In the genomic region with DNA sequence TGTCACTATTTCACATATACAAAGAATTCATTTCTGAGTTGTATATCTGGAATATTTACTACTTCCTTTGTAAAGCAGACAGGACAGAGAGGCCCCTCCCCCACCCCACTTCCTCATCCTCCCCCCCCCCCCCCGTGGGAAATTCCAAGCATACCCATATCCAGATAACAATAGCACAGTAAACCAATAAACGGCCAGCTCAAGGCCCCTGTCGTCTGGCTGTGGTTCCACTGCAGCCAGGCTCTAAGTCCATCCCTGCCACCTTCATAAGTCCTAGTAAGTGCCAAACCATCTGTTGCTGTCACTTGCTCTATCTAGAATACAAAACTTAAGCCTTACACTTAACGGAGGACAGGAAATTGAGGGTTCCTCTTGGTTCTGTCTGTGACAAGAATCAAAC, we compare ENCODE assay signal across 9 mouse cellular contexts.
DNase-seq lines count a peak whose midpoint lies in the region; ATAC-seq and TF ChIP-seq lines count a peak whose summit lies in the region.
"Had no signal": no experiment of that assay in that cellular context is flagged by ENCODE, and none has a peak within 500 bp of the region (broad histone marks: within the 10 kb centered on the region; RNA-seq: fewer than 3 reads in every experiment).

No protein-coding gene starts in this region.

- 1% methylated on average over 4 of the region's 4 CpGs for WGBS in lung, embryonic 14.5 days
- WGBS in lung, adult 2 months, result 4% methylated on average over 4 of the region's 4 CpGs
- WGBS in heart, adult 2 months, result 2% methylated on average over 4 of the region's 4 CpGs
- 22% methylated on average over 4 of the region's 4 CpGs for WGBS in midbrain, postnatal 0 days

- no peaks in the 10 kb centered on the region for H3K79me2 ChIP-seq in heart, adult 2 months (replicated peaks; ENCODE audit: control insufficient read depth, insufficient read depth, low read length)

- no peak overlapping the region for H3K4me3 ChIP-seq in lung, embryonic 14.5 days (ENCODE audit: low read depth, low read length)
- no peak overlapping the region for H3K4me3 ChIP-seq in lung, adult 2 months (replicated peaks; ENCODE audit: extremely low read depth, low read depth, low read length)
- no peak overlapping the region for H3K4me3 ChIP-seq in heart, adult 2 months
- H3K4me3 ChIP-seq in midbrain, postnatal 0 days (ENCODE audit: low read depth, low read length), result no peak overlapping the region
- H3K4me3 ChIP-seq: embryonic facial prominence, embryonic 15.5 days had no signal

- H3K4me1 ChIP-seq in lung, embryonic 14.5 days (ENCODE audit: insufficient read depth), result peaks cover 30% of the 10 kb centered on the region
- H3K4me1 ChIP-seq in lung, adult 2 months (ENCODE audit: control insufficient read depth, insufficient read depth, low read length), result peaks cover 32% of the 10 kb centered on the region
- H3K4me1 ChIP-seq in heart, adult 2 months (ENCODE audit: control insufficient read depth, insufficient read depth, low read length), result peaks cover 21% of the 10 kb centered on the region
- no peaks in the 10 kb centered on the region for H3K4me1 ChIP-seq in midbrain, postnatal 0 days (ENCODE audit: insufficient read depth, low read length)

- TF ChIP-seq CTCF in lung, embryonic 14.5 days (IDR thresholded peaks at IDR 0.05; ENCODE audit: low read depth), result no peak
- TF ChIP-seq CTCF in lung, adult 2 months (IDR thresholded peaks at IDR 0.05; ENCODE audit: insufficient read depth, low read length), result no peak
- TF ChIP-seq CTCF in heart, adult 2 months (IDR thresholded peaks at IDR 0.05), result no peak
- no peak for TF ChIP-seq CTCF in midbrain, postnatal 0 days (IDR thresholded peaks at IDR 0.05)

- H3K27ac ChIP-seq in lung, embryonic 14.5 days (ENCODE audit: low read depth), result peak overlapping the region; percentile 25; the same call in 1 of the 2 replicates
- peak overlapping the region; percentile 48 for H3K27ac ChIP-seq in heart, adult 2 months
- no peak overlapping the region for H3K27ac ChIP-seq in midbrain, postnatal 0 days (ENCODE audit: low read depth, low read length)
- H3K27ac ChIP-seq: embryonic facial prominence, embryonic 15.5 days had no signal

- 0 out of 2 replicates have a peak, but pooled peaks have one; percentile 21 for TF ChIP-seq EP300 in heart, adult 2 months (IDR thresholded peaks at IDR 0.05; ENCODE audit: insufficient read depth, low read depth, low read length)

- H3K9me3 ChIP-seq in lung, embryonic 14.5 days (ENCODE audit: low read depth, low read length), result no peaks in the 10 kb centered on the region
- H3K9me3 ChIP-seq in midbrain, postnatal 0 days (ENCODE audit: low read length), result no peaks in the 10 kb centered on the region
- H3K9me3 ChIP-seq: embryonic facial prominence, embryonic 15.5 days had no signal

- no peaks in the 10 kb centered on the region for H3K27me3 ChIP-seq in lung, embryonic 14.5 days (ENCODE audit: insufficient read depth, low read length)
- no peaks in the 10 kb centered on the region for H3K27me3 ChIP-seq in heart, adult 2 months (ENCODE audit: control insufficient read depth, insufficient read depth, low read length)
- no peaks in the 10 kb centered on the region for H3K27me3 ChIP-seq in midbrain, postnatal 0 days (ENCODE audit: insufficient read depth, low read length)
- H3K27me3 ChIP-seq: embryonic facial prominence, embryonic 15.5 days had no signal

- ATAC-seq in lung, embryonic 14.5 days (ENCODE audit: insufficient read depth), result 0 out of 2 replicates have a peak, but pooled peaks have one; percentile 53
- no peak for ATAC-seq in midbrain, postnatal 0 days (ENCODE audit: low FRiP score)

- H3K4me2 ChIP-seq in lung, embryonic 14.5 days, result no peak overlapping the region
- H3K4me2 ChIP-seq in midbrain, postnatal 0 days (ENCODE audit: low read depth, low read length, poor library complexity, severe bottlenecking), result no peak overlapping the region
- H3K4me2 ChIP-seq: embryonic facial prominence, embryonic 15.5 days had no signal

- H3K9ac ChIP-seq in lung, embryonic 14.5 days, result no peak overlapping the region
- no peak overlapping the region for H3K9ac ChIP-seq in heart, adult 2 months (ENCODE audit: low read depth, low read length)
- H3K9ac ChIP-seq in midbrain, postnatal 0 days (replicated peaks; ENCODE audit: low read length, poor library complexity, severe bottlenecking), result no peak overlapping the region
- H3K9ac ChIP-seq: embryonic facial prominence, embryonic 15.5 days had no signal

- peak; percentile 68 for DNase-seq in lung, embryonic 14.5 days
- DNase-seq in lung, adult 2 months, result no peak
- peak in 1 of 2 experiments; percentile 29 for DNase-seq in heart, adult 2 months
- peak; percentile 21 for DNase-seq in kidney, adult 18-20 months
- DNase-seq in lung, postnatal 4 days, result peak; percentile 30 to 67
- no peak for DNase-seq in right cerebral cortex, postnatal 25 days
- no peak for DNase-seq in midbrain, postnatal 0 days (ENCODE audit: low spot score)
- DNase-seq in right cerebral cortex, adult 2 months (ENCODE audit: low spot score in 2 of 2), result no peak

- H3K36me3 ChIP-seq in lung, embryonic 14.5 days (ENCODE audit: insufficient read depth), result no peaks in the 10 kb centered on the region
- H3K36me3 ChIP-seq in heart, adult 2 months (ENCODE audit: control insufficient read depth, insufficient read depth, low read length), result peaks cover 25% of the 10 kb centered on the region
- no peaks in the 10 kb centered on the region for H3K36me3 ChIP-seq in midbrain, postnatal 0 days (ENCODE audit: insufficient read depth, low read length)
- H3K36me3 ChIP-seq: embryonic facial prominence, embryonic 15.5 days had no signal

- intact Hi-C loops in heart, adult 2 months (cut with DNase I), result loop anchor here (2.0 kb wide), 1 partner anchor 40 kb away; no protein-coding TSS in a partner anchor

- no peak for TF ChIP-seq POLR2A in lung, adult 2 months (IDR thresholded peaks at IDR 0.05; ENCODE audit: borderline replicate concordance, extremely low read depth, low read depth, low read length)
- no peak for TF ChIP-seq POLR2A in heart, adult 2 months (IDR thresholded peaks at IDR 0.05; ENCODE audit: insufficient read depth, low read depth, low read length)

Comparison
In these comparisons a context has a peak if more than half of its experiments do, and no peak if none do; other contexts are left out.
1. DNase-seq: peak in lung, embryonic 14.5 days (single experiment), kidney, adult 18-20 months (single experiment) and lung, postnatal 4 days (2 of 2); none in lung, adult 2 months (single experiment), right cerebral cortex, postnatal 25 days (single experiment), midbrain, postnatal 0 days (single experiment) and right cerebral cortex, adult 2 months (0 of 2).